Mouse (Mus musculus): Measurements from ENCODE around the gene Zxdc. TPM values are rescaled to one million over a fixed set of nuclear protein-coding genes. Genes with fewer than 3 reads are reported as not detected.

The Zxdc gene
- 29.1 and 35.4 TPM in 2 replicates for polyA plus RNA-seq (2012; rRNA removed)

DNA sequence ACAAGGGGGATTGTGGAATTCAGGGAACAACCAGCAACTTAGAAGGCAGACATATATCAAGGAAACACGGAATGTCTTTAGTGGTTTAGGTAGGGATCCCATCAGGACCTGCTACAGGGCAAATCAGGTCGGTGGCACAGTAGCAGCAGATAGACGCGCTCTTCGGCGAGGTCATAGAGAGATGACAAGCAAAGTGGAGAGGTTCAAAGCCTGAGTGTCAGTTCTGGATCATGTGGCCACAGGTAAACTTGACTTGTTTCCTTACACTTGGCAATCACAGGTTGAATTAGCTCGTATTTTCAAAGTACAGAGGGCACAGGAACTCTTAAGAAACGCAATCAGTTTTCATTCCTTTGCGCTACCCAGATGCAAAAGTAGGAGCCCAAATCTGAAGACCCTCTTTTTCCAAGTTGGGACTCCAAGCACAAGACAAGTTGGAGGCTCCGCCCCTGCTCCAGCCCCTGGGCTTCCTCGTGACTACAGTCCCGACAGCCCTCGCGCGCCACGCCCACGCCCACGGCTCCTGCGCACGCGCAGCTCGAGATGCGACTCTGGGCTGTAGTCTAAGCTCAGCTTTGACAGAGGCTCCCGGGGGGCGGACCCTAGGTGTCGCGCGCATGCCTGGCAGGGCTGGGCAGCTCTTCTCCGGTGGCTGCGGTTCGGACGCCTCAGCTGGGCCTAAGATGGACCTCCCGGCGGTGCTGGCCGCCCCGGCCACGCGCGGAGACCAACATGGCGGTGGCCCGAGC lies at the start of gene Zxdc:
Gene Zxdc (plus strand): TSS at position 517 of the 749 bp plus-strand sequence.

GRCm38 (mm10) chr6:90324991-90325390 lies 44.3 kb upstream of the Zxdc start, which contains the start of gene Chst13:
TSS of gene Chst13 (minus strand) at chr6:90325185.

GRCm38 (mm10) chr6:90332561-90333425 lies 36.5 kb upstream of the Zxdc start, which contains the start of gene Uroc1:
TSS of gene Uroc1 (plus strand) at chr6:90333284.

DNA sequence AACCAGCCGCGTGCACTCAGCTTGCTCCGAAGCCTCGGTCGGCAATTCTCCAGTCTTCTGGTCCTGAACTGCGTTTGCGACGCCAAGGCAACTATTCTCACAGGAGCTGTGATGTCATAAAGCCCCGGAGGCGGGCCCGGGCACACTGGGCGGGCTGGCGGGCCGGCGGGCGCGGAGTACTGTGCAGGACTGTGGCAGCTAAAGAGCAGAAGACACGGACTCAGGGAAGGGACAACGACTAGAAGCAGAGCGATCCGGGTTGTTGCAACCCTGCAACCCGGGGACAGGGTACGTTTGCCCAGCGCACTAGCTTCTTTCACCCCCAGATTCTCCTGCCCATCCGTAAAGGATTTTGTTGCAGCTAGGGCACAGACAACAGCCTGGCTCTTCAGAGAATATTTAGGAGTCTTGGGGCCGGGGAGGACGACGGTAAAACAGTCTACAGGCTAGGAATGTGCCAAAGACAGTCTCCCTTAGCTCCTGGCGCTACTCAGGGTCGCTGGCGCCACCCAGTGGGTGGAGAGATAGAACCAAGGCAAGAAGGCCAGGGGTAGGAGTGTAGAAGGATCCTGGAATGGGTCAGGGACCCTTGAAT lies 59.2 kb downstream of the Zxdc start, which contains the start of gene Cfap100:
Gene Cfap100 (minus strand): TSS at position 418 of the 595 bp plus-strand sequence.

Other genes with a start within 250 kb of the Zxdc start
- not detected in 2 replicates for gene Vmn1r51, start 246.9 kb upstream of the Zxdc start, polyA plus RNA-seq (2012; rRNA removed)
- gene Vmn1r52, start 194.7 kb upstream of the Zxdc start, polyA plus RNA-seq (2012; rRNA removed) = not detected in 2 replicates
- not detected in 2 replicates for gene V1ra8, start 166.7 kb upstream of the Zxdc start, polyA plus RNA-seq (2012; rRNA removed)
- 0.10 TPM in 1 of 2 replicates, not detected in the other for gene Vmn1r53, start 145.1 kb upstream of the Zxdc start, polyA plus RNA-seq (2012; rRNA removed)
- gene Vmn1r54, start 123.2 kb upstream of the Zxdc start, polyA plus RNA-seq (2012; rRNA removed) = not detected in 2 replicates
- not detected in 2 replicates for gene BC048671, start 68.3 kb upstream of the Zxdc start, polyA plus RNA-seq (2012; rRNA removed)
- gene Chst13, start 44.3 kb upstream of the Zxdc start, polyA plus RNA-seq (2012; rRNA removed) = 0.57 and 1.4 TPM in 2 replicates
- gene Uroc1, start 36.2 kb upstream of the Zxdc start, polyA plus RNA-seq (2012; rRNA removed) = not detected in 2 replicates
- gene Cfap100, start 59.3 kb downstream of the Zxdc start, polyA plus RNA-seq (2012; rRNA removed) = 0.12 and 0.31 TPM in 2 replicates
- gene Klf15, start 93.1 kb downstream of the Zxdc start, polyA plus RNA-seq (2012; rRNA removed) = 9.0 and 9.3 TPM in 2 replicates
- 51.0 and 52.5 TPM in 2 replicates for gene Aldh1l1, start 116.9 kb downstream of the Zxdc start, polyA plus RNA-seq (2012; rRNA removed)
- 5.1 and 5.8 TPM in 2 replicates for gene Slc41a3, start 235.2 kb downstream of the Zxdc start, polyA plus RNA-seq (2012; rRNA removed)